Mouse (Mus musculus) erythroblast, embryonic 14.5 days (primary cell): ENCODE data around the gene Aldh16a1.

Source experiments
- GATA1 ChIP-seq: IDR thresholded peaks from 2 replicates; pipeline ENCODE4 v1.6.1; 2012; ENCODE audit warnings: low read length, inconsistent platforms, mixed read lengths
- TAL1 ChIP-seq: IDR thresholded peaks from 3 replicates; pipeline ENCODE4 v1.6.1; 2012; ENCODE audit warnings: low read length, inconsistent platforms, mixed read lengths

GRCm38 (mm10) chr7:45172974-45173373 is 18.6 kb upstream of the Aldh16a1 start:
- TF ChIP-seq GATA1 = no peak
- no peak for TF ChIP-seq TAL1
